Mouse (Mus musculus) skeletal muscle tissue, adult 2 months (tissue): ENCODE results near the gene Fxyd4.

Source experiments
- DNase-seq: peaks from one replicate; pipeline ENCODE4 v3.0.0-alpha.2; 2012; ENCODE audit warnings: low read depth, low spot score

Fxyd4 gene

DNA sequence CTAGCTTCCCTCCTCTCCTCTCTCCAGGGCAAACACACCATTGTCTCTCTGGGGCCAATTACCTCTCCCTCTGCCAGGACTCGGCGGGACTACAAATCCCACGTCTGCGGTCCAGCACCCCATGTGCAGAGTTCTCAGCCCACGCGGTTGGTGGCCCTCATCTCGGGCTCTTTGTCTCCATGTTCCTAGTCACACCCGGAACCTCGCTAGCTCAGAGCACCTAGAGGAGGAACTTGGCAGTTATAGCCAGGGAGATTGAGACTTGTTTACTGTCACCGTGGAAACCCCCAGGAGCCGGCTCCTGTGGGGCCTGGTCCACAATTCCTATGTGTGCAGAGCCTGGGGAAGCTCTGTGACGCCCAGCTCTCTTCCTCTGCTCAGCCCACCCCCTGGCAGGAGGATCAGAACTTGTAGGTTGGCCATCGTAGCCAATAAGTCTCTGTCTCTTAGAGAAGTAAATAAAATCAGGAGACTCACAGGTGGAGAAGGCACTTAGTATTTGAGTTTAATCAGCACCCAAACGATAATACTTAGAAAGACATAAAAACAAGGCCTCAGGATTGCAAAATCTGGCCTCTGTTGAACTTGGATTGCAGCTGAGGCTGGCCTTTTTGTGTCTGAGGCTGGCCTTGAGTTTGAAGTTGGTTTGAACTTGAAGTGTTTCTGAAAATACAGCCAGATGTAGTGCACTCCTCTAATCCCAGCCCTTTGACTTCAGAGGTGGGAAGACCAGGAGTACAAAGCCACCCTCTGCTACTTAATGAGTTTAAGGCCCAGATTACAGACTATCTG, 45.9 kb downstream of the Fxyd4 start:
- DNase-seq = no peak

GRCm38 (mm10) chr6:117890257-117890656, 47.2 kb downstream of the Fxyd4 start:
- DNase-seq = no peak

DNA sequence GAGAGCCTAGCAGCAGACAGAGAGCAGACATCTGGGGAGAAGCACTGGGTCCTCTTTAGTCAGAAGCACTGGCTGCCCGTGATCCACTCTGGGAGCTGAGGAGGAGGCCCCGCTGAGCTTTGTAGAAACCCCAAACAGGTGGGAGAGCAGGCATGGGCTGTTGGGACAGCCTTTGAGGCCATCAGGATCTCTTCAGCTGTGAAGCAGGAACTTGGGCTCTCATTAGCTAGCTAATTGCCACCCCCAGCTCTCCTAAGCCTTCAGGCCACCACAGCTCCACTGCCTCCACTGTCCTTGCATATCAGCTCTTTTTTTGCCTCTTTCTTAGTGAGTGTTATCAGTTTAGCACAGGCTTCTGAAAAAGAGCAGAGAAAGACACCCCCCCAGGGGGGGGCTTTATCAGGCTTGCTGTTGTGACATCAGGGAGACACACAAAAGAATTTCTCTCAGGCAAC, 48.8 kb downstream of the Fxyd4 start:
- no peak for DNase-seq

DNA sequence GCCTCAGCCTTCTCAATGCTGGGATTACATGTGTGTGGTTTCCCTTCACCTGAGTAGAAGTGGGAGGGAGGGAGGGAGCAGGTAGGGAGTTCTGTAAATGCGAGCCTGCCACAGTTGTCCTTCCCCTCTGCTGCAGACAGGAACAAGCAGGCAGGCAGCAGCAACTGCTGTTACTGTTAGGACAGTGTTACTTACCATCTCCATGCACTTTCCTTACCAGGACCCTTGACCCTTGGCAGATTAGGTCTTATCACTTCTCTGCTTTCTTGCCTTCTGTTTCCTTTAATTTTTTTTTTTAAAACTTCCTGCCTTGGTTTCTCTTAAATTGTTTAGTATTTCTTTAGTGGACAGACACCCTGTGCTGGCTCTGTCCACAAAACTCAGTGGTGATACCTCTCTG, 49.5 kb downstream of the Fxyd4 start:
- no peak for DNase-seq

DNA sequence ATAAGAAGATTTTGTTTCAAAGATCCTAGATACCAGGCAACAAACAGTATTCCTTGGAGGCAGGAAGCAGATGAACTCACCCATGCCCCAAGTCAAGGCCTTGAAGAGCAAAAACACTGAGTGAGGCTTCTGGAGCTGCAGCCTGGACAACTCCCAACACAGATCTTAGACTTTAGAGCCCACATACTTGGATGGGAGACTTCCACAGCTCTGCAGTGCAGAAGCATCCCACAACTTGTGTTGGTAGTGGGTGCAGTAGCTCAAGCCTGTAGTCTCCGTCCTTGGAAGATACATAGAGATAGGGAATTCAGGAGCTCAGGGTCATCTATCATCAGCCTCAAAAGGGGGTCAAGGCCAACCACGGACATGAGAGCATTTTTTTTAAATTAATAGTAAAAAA, 51.5 kb downstream of the Fxyd4 start:
- DNase-seq = no peak
